Mouse (Mus musculus) embryonic facial prominence, embryonic 15.5 days (tissue): ENCODE measurements around the gene Hist3h2a. TPM values are rescaled to one million over a fixed set of nuclear protein-coding genes. Genes with fewer than 3 reads are reported as not detected.
"Not testable (repeated sequence)": the region's sequence is repeated elsewhere in the genome, so short reads cannot be mapped to it uniquely, and the experiment has no call there.

Source experiments
- ATAC-seq: fragments of 200-750 bp; cut with Nextera tagmentation; 2 replicates; pipeline ENCODE4 v1.8.0; 2017; ENCODE audit warnings: low read depth, moderate TSS enrichment; ENCODE audit not compliant: insufficient number of reproducible peaks, low FRiP score, low TSS enrichment
- H3K27ac ChIP-seq: fragments of 300-500 bp; sonication (generic); replicated peaks from 2 replicates; pipeline ENCODE4 v1.5.1; 2015; ENCODE audit warnings: mild to moderate bottlenecking, inconsistent platforms
- H3K27me3 ChIP-seq: fragments of 300-500 bp; sonication (generic); 2 replicates; pipeline ENCODE4 v1.6.1; 2015; ENCODE audit warnings: inconsistent platforms
- H3K36me3 ChIP-seq: fragments of 300-500 bp; sonication (generic); 2 replicates; pipeline ENCODE4 v1.6.1; 2015; ENCODE audit warnings: mild to moderate bottlenecking, inconsistent platforms
- H3K4me1 ChIP-seq: fragments of 300-500 bp; sonication (generic); 2 replicates; pipeline ENCODE4 v1.6.1; 2015; ENCODE audit warnings: inconsistent platforms
- H3K4me2 ChIP-seq: fragments of 300-500 bp; sonication (generic); replicated peaks from 2 replicates; pipeline ENCODE4 v1.6.1; 2015; ENCODE audit warnings: mild to moderate bottlenecking, inconsistent platforms
- H3K4me3 ChIP-seq: fragments of 300-500 bp; sonication (generic); replicated peaks from 2 replicates; pipeline ENCODE4 v1.5.1; 2015; ENCODE audit warnings: mild to moderate bottlenecking, inconsistent platforms
- H3K9ac ChIP-seq: fragments of 300-500 bp; sonication (generic); 2 replicates; pipeline ENCODE4 v1.6.1; 2015; ENCODE audit warnings: inconsistent platforms
- H3K9me3 ChIP-seq: fragments of 300-500 bp; sonication (generic); replicated peaks from 2 replicates; pipeline ENCODE4 v1.6.1; 2016; ENCODE audit warnings: inconsistent platforms
- WGBS: fragments of 180-500 bp; shearing (Covaris S2); methylation state at CpG from one replicate; pipeline ENCODE4 v1.1.7; 2015; 5-methylcytosine and 5-hydroxymethylcytosine counted together
- polyA plus RNA-seq: library from polyadenylated mRNA; unstranded; fragments of >200 nt; fragmentation: Nextera tagmentation; extraction: Ambion mirVana; gene quantifications from 2 replicates; pipeline ENCODE4 v1.2.1, GENCODE M21; 2015

The Hist3h2a gene
- polyA plus RNA-seq, 1 experiment from 2014 or later = 37.0 TPM

DNA sequence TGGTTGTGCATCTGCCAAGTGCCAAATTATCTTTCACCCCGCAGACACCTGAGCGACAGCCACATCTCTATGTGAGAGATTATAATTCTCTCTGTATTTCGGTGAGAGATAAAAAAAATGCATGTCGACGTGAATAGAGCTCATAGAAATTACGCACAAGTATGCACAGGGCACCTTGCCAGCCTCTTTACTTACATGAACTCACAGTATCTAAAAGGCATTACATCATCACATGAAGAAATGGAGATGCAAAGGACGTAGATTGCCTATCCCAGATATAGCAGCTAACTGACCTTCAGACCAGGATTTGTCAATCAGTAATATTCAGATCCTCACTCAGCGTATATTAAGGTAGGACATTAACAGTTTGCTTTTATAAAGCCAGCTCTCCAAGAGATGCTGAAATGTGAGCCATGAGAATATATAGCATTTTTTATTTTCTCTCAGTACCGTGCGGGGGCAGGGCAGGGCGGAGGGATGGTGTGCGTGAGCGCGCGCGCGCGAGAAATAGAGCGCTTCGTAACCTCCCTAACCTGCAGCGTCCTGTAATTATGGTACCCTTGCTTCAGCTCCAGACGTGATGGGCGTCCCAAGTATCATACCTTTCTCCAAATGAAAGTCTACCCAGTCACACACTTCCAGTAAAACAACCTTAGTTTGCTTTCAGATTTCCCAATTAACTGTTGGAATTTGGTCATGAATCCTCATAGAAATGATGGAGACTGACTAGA is 6.5 kb upstream of the Hist3h2a start:
- peaks cover 8% of the 10 kb centered on the region for H3K27me3 ChIP-seq
- peak overlapping the region; percentile 65 for H3K4me2 ChIP-seq
- H3K4me3 ChIP-seq = peak overlapping the region; percentile 46
- H3K27ac ChIP-seq = peak overlapping the region; percentile 86
- H3K4me1 ChIP-seq = peaks cover 19% of the 10 kb centered on the region
- peak; percentile 60 for ATAC-seq
- H3K9me3 ChIP-seq = no peaks in the 10 kb centered on the region
- no peak overlapping the region for H3K9ac ChIP-seq
- H3K36me3 ChIP-seq = no peaks in the 10 kb centered on the region
- WGBS = 14% methylated on average over 23 of the region's 23 CpGs

DNA sequence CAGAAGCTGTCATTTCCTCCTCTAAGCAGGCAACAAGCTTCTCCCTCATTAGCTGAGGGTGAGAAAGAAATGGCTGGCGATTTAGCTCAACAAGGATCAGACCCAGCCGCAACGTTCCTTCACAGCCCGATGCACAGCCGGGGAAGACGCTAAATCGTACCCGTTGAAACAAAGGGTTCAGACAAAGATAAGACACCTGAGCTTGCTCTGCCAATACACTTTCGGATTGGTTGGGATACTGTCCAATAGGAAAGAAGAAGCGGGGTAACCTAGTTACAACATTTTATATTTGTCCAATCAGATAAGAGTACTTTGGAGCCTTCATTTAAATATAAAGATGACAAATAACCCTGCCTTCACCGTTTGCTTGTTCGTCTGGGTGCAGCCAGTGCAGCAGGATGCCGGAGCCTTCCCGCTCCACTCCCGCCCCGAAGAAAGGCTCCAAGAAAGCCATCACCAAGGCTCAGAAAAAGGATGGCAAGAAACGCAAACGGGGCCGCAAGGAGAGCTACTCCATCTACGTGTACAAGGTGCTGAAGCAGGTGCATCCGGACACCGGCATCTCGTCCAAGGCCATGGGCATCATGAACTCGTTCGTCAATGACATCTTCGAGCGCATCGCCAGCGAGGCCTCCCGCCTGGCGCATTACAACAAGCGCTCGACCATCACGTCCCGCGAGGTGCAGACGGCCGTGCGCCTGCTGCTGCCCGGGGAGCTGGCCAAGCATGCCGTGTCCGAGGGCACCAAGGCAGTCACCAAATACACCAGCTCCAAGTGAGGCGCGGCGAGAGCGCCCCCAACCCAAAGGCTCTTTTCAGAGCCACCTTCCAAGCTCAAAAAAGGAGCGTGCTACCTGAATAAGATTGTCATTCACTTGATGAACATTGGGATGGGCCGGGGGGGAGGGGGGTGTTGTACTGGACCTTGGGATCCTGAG is 5.7 kb upstream of the Hist3h2a start, which contains the start of gene Hist3h2ba:
TSS of gene Hist3h2ba (plus strand) at position 379 of the 938 bp plus-strand sequence.
- Histone ChIP-seq H3K4me2 (peak within 1 kb of the TSS; percentile 65), H3K27ac (peak within 1 kb of the TSS; percentile 86), H3K9ac (peak within 1 kb of the TSS; percentile 42; the same call in 1 of the 2 replicates), H3K36me3 (no peaks in the 10 kb centered on the region), H3K27me3 (peaks cover 8% of the 10 kb centered on the region), H3K4me1 (peaks cover 28% of the 10 kb centered on the region), H3K4me3 (peak within 1 kb of the TSS; percentile 46), H3K9me3 (no peaks in the 10 kb centered on the region)
- ATAC-seq = peak; percentile 88
- WGBS = under 1% methylated on average over 48 of the region's 48 CpGs

DNA sequence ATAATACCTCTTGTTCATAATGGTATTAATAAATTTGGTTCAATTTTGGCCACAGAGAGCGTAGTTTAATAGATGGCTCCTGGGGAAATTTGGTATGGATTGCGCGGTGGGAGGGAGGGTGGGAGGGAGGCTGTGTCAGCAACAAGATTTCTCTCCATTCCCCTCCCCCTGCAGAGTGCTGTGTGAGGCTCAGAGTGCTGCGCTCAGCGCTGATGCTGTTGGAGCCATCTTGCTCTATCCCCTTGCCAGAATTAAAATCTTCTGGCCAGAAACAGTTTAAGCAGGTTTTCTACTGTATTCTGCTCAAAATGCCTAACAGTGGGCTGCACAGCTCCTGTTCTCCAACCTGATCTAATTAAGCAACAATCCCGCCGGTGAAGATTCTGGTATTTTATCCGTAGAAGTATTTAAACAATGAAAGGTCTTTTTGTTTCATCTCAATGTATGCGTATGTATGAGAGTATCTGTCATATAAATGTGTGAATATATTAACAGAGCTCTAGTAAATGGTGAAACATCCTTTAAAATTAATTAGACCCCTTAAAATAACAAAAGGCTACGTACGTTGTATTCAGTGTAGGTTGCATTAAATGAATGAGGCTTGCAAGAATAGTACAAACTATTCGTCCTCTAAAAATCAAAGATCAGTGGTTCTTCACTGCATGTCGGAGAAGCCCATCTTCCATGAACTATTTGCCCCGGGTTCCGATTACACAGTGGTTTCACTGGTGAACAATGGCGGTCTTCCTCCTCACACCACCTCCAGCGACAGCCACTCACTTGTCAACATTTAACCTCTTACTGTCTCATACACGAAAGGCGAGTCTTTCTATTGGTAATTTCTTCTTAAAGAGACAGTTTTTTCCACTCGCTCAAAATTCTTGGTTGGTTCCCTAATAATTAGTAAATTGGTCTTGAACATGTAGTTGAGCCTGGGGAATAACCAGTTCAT is 4.7 kb upstream of the Hist3h2a start:
- peak overlapping the region; percentile 46 for H3K4me3 ChIP-seq
- H3K9ac ChIP-seq = peak overlapping the region; percentile 42; the same call in 1 of the 2 replicates
- H3K4me2 ChIP-seq = peak overlapping the region; percentile 65
- H3K9me3 ChIP-seq = no peaks in the 10 kb centered on the region
- peaks cover 8% of the 10 kb centered on the region for H3K27me3 ChIP-seq
- peak overlapping the region; percentile 86 for H3K27ac ChIP-seq
- H3K4me1 ChIP-seq = peaks cover 29% of the 10 kb centered on the region
- no peaks in the 10 kb centered on the region for H3K36me3 ChIP-seq
- ATAC-seq = no peak
- WGBS = 7% methylated on average over 20 of the region's 20 CpGs

DNA sequence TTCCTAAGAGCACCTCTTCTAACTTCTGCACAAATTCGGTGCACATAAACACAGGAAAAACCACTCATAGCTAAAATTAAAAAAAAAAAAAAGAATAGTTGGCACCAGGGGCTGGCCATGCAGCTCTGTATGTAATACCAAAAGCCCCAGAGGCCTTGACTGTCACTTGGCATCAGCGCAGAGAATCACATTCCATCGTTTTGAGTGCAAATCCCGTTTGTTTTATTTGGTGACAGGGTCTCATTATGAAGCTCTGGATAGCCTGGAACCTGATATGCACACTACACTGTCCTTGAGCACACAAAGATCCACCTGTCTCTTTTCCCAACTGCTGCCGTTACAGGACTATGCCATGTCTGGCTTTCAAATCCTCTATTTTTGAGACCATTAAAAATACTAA is 3.3 kb upstream of the Hist3h2a start:
- Histone ChIP-seq H3K9ac (no peak overlapping the region), H3K4me1 (peaks cover 32% of the 10 kb centered on the region), H3K4me2 (no peak overlapping the region), H3K36me3 (no peaks in the 10 kb centered on the region), H3K27ac (no peak overlapping the region), H3K27me3 (peaks cover 8% of the 10 kb centered on the region), H3K9me3 (no peaks in the 10 kb centered on the region), H3K4me3 (no peak overlapping the region)
- WGBS = 48% methylated on average over 5 of the region's 5 CpGs
- ATAC-seq = no peak

DNA sequence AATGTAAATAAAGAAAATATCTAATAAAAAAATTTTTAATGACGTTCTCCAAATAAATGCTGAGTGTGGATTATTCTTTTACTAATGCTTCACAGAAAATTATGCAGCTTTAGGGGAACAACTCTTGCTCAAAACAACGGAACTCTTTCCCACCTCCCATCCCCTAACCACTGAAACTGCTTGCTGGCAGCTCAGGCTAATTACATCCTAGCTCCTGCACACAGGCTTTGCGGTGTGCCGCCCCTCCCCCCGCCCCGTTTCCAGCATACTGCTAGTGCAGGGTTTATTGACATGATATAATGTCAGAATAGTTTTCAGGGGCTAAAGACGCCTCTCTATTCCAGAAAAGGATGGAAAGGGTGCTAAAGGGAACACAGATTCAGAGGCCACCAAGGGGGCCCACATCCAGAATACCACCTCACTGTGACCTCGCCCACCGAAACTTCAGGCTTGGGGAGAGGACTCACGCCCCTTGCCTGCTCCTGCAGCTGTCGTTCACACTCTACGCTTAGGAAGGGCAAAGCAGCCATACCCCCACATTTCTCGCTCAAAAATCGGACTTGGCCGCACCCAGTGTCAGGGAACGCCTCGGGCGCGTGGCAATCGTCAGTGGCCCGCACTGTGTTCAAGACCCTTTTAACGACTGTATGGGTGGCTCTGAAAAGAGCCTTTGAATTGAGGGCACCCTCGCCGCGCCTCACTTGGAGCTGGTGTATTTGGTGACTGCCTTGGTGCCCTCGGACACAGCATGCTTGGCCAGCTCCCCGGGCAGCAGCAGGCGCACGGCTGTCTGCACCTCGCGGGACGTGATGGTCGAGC is 925 bp upstream of the Hist3h2a start:
- peak overlapping the region; percentile 40 for H3K9ac ChIP-seq
- peaks cover 8% of the 10 kb centered on the region for H3K27me3 ChIP-seq
- 0 out of 2 replicates have a peak, but pooled peaks have one; percentile 1 for ATAC-seq
- peak overlapping the region; percentile 69 for H3K4me3 ChIP-seq
- 2% methylated on average over 33 of the region's 33 CpGs for WGBS
- peaks cover 39% of the 10 kb centered on the region for H3K4me1 ChIP-seq
- H3K36me3 ChIP-seq = peaks cover 4% of the 10 kb centered on the region; the same call in 1 of the 2 replicates
- no peaks in the 10 kb centered on the region for H3K9me3 ChIP-seq
- H3K27ac ChIP-seq = peak overlapping the region; percentile 100
- H3K4me2 ChIP-seq = peak overlapping the region; percentile 93

DNA sequence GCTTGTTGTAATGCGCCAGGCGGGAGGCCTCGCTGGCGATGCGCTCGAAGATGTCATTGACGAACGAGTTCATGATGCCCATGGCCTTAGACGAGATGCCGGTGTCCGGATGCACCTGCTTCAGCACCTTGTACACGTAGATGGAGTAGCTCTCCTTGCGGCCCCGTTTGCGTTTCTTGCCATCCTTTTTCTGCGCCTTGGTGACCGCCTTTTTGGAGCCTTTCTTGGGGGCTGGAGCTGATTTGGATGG is 390 bp upstream of the Hist3h2a start:
- peak overlapping the region; percentile 93 for H3K4me2 ChIP-seq
- H3K36me3 ChIP-seq, ATAC-seq, H3K9me3 ChIP-seq, H3K27me3 ChIP-seq: not testable (repeated sequence)
- peak overlapping the region; percentile 69 for H3K4me3 ChIP-seq
- H3K4me1 ChIP-seq = peaks cover 38% of the 10 kb centered on the region
- peak overlapping the region; percentile 40 for H3K9ac ChIP-seq
- H3K27ac ChIP-seq = peak overlapping the region; percentile 100
- WGBS = 0% methylated on average over 17 of the region's 17 CpGs

DNA sequence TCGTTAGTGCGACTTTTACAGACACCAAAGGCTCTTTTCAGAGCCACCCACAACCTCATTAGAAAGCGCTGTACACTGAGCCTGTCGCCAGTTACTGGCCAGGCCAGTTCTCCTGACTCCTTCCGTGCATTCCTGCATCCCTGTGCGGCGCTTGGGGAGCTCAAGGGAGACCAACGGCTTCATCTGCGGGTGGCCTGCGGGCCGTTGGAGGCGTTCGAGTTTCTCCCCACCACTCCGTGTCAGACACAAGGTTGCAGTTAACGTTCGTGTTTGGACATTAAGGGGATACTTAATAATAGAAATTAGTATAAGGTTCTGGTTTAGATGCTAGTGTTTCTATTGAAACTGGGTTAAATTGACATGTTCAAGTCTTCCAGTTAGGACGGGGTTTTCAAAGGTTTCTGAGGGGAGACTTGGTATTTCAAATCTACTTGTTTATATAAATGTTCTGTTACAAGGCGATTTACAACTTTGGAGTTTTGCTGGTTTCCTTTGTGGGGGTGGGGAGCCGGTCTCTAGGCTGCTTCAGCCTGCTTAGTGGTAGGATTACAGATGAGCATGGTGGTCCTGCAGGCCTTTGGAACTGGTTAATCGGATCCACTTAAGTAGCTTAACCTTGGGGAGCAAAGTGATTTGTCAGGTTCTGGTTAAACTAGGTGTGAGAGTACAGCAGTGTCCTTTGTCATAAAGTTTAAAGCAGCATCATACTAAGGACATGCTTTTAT is 820 bp downstream of the Hist3h2a start:
- peak overlapping the region; percentile 86 for H3K9ac ChIP-seq
- ATAC-seq = no peak; the same call in 1 of the 2 replicates
- H3K9me3 ChIP-seq = no peaks in the 10 kb centered on the region
- H3K4me1 ChIP-seq = peaks cover 41% of the 10 kb centered on the region
- peaks cover 4% of the 10 kb centered on the region; the same call in 1 of the 2 replicates for H3K36me3 ChIP-seq
- H3K4me2 ChIP-seq = peak overlapping the region; percentile 93
- WGBS = under 1% methylated on average over 20 of the region's 20 CpGs
- peaks cover 8% of the 10 kb centered on the region for H3K27me3 ChIP-seq
- H3K4me3 ChIP-seq = peak overlapping the region; percentile 69
- peak overlapping the region; percentile 100 for H3K27ac ChIP-seq

DNA sequence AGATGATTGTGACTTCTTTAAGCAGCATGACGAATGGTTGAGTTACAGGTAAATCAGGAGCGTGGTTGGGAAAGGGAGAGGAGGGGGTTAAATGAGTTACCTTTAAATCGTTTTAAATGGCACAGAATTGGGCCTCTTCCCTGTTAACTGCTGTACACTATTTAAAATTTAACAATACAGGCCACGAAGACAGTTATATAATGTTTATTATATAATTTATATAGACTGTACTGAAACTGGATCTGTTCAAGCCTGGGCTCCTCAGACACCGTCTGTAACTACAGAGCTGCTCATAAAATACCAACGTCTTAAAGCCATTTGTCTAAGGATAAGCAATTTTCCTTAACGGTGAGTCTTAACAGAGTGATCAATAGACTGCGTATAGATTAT is 1.4 kb downstream of the Hist3h2a start:
- peak overlapping the region; percentile 93 for H3K4me2 ChIP-seq
- WGBS = 17% methylated on average over 8 of the region's 8 CpGs
- H3K4me3 ChIP-seq = peak overlapping the region; percentile 69
- H3K36me3 ChIP-seq = peaks cover 4% of the 10 kb centered on the region; the same call in 1 of the 2 replicates
- H3K4me1 ChIP-seq = peaks cover 41% of the 10 kb centered on the region
- H3K27ac ChIP-seq = peak overlapping the region; percentile 100; the same call in 1 of the 2 replicates
- H3K27me3 ChIP-seq = peaks cover 8% of the 10 kb centered on the region
- peak overlapping the region; percentile 86 for H3K9ac ChIP-seq
- no peaks in the 10 kb centered on the region for H3K9me3 ChIP-seq
- no peak for ATAC-seq

DNA sequence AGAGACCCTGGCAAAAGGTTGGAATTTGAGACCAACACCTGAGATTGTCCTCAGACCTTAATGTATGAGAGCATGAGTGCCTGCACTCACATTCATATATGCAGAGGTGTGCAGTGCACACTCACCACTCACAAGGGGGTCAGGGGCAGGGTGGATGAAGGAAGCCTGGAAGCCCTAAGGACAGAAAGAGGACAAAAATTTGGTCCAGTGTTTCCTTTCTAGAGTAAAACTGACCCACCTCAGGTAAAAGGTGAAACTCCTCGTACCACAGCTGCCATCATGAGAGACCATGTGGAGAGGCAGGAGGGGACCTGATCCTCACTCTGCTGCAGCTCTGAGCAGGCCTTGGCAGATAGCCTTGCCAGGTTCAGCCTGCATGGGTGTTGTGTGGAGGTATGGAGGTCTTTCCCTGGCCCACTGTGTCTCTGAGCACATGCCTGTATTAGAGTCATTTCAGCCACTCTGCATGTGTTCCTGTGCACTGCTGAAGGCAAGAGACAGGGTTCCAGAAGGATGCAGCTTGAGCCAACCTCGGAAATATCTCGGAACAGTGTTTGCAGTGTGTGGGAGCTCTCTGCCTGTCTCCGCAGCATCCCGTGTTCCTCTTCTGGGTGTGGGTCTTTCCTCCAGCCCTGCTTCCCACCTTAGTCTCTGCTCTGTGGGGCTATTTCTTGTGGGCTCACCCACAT is 2.9 kb downstream of the Hist3h2a start:
- Histone ChIP-seq H3K36me3 (peaks cover 4% of the 10 kb centered on the region; the same call in 1 of the 2 replicates), H3K9me3 (no peaks in the 10 kb centered on the region), H3K27ac (no peak overlapping the region), H3K27me3 (peaks cover 12% of the 10 kb centered on the region), H3K4me1 (peaks cover 41% of the 10 kb centered on the region), H3K4me3 (peak overlapping the region; percentile 69; the same call in 1 of the 2 replicates), H3K4me2 (peak overlapping the region; percentile 93), H3K9ac (no peak overlapping the region)
- no peak for ATAC-seq
- 84% methylated on average over 5 of the region's 5 CpGs for WGBS
